Mouse (Mus musculus): Measurements from ENCODE around the gene Dusp1.

GRCm38 (mm10) chr17:26540083-26540482 lies 21.8 kb downstream of the Dusp1 start:
- TF ChIP-seq MYOD1 (IDR thresholded peaks at IDR 0.05; ENCODE audit: control insufficient read depth in 1 of 3, insufficient read length in 2 of 3, low read depth in 2 of 3) (no peak), MYOG (IDR thresholded peaks at IDR 0.05; ENCODE audit: control insufficient read depth in 1 of 3, insufficient read depth in 1 of 3, insufficient read length in 2 of 3, low read depth in 2 of 3) (no peak), E2F4 (IDR thresholded peaks at IDR 0.05; ENCODE audit: insufficient read depth) (no peak), POLR2A (IDR thresholded peaks at IDR 0.05; ENCODE audit: insufficient read length, low read depth) (no peak), POLR2AphosphoS2 (IDR thresholded peaks at IDR 0.05; ENCODE audit: insufficient read length, low read depth) (no peak), TCF3 (IDR thresholded peaks at IDR 0.05; ENCODE audit: insufficient read length, low read depth) (no peak), TCF12 (IDR thresholded peaks at IDR 0.05; ENCODE audit: insufficient read depth, poor library complexity, severe bottlenecking) (no peak), USF1 (IDR thresholded peaks at IDR 0.05; ENCODE audit: low read depth) (no peak)

Measured in myocyte (in vitro differentiated cells).